Mouse (Mus musculus) bone marrow, adult 2 months (tissue): ENCODE data around the gene Prcp.

Source experiments
- CTCF ChIP-seq: fragments of 200-500 bp; IDR thresholded peaks from 2 replicates; pipeline ENCODE4 v1.5.1; 2011; ENCODE audit warnings: low read length, control low read depth; ENCODE audit not compliant: control insufficient read depth, insufficient read depth
- POLR2A ChIP-seq: fragments of 200-500 bp; IDR thresholded peaks from 2 replicates; pipeline ENCODE4 v1.6.1; 2011; ENCODE audit warnings: low read depth, mild to moderate bottlenecking, control low read depth, low read length, borderline replicate concordance; ENCODE audit not compliant: control insufficient read depth

DNA sequence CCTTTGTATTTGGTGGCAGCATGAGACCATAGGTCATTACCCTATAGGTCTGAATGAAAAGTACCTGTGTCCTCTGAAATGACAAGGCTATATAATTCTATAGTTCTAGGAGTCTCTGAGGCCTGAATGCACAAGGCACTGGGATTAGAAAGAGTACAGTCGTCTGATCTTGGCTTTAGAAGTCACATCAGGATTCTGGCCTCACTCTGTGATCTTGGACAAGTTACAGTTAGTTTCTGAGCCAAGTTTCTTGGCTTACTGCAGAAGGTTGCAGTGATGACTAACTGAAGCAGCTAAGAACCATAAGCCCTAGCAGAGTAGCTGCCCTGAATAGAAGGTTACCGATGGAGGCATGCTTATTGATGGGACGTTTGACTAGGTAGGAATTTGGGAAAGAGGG is 1.8 kb downstream of the Prcp start:
- TF ChIP-seq CTCF (no peak), POLR2A (no peak)
